Mouse (Mus musculus): ENCODE results near the gene Slc25a35.

- TF ChIP-seq POLR2A (IDR thresholded peaks at IDR 0.05; ENCODE audit: control insufficient read depth in 1 of 2, insufficient read depth in 1 of 2, low read depth in 1 of 2, low read length in 2 of 2, poor library complexity in 1 of 2) = no peak
- TF ChIP-seq TAL1 (IDR thresholded peaks at IDR 0.05; ENCODE audit: low read length) = no peak
- TF ChIP-seq JUND (IDR thresholded peaks at IDR 0.05; ENCODE audit: low read depth, low read length) = no peak
- TF ChIP-seq USF1 (IDR thresholded peaks at IDR 0.05; ENCODE audit: low read depth, low read length) = no peak
- no peak for TF ChIP-seq TBP (IDR thresholded peaks at IDR 0.05; ENCODE audit: low read depth, low read length)
- no peak for TF ChIP-seq RCOR1 (IDR thresholded peaks at IDR 0.05; ENCODE audit: low read depth, low read length)
- TF ChIP-seq EP300 (IDR thresholded peaks at IDR 0.05; ENCODE audit: low read depth in 1 of 2, low read length in 2 of 2) = no peak
Observed at GRCm38 (mm10) chr11:68956107-68956506, 11.8 kb upstream of the Slc25a35 start.
